In genomic region chr11:12999279-12999678, GRCm38 (mm10) we compare ENCODE assay signal across 17 mouse cellular contexts.
"Had no signal": no experiment of that assay in that cellular context is flagged by ENCODE, and none has a peak within 500 bp of the region (broad histone marks: within the 10 kb centered on the region; RNA-seq: fewer than 3 reads in every experiment).

No protein-coding gene starts in this region.

- H3K27ac ChIP-seq: neural tube, embryonic 12.5 days; neural tube, embryonic 13.5 days; neural tube, embryonic 15.5 days; stomach, embryonic 15.5 days; stomach, postnatal 0 days had no signal

- H3K9ac ChIP-seq: neural tube, embryonic 12.5 days; neural tube, embryonic 13.5 days; neural tube, embryonic 15.5 days; stomach, embryonic 15.5 days had no signal

- H3K27me3 ChIP-seq: neural tube, embryonic 12.5 days; neural tube, embryonic 13.5 days; neural tube, embryonic 15.5 days; stomach, embryonic 15.5 days had no signal

- H3K4me2 ChIP-seq: neural tube, embryonic 12.5 days; neural tube, embryonic 13.5 days; neural tube, embryonic 15.5 days; stomach, embryonic 15.5 days had no signal

- H3K9me3 ChIP-seq: neural tube, embryonic 12.5 days; neural tube, embryonic 13.5 days; neural tube, embryonic 15.5 days; stomach, embryonic 15.5 days had no signal

- H3K4me3 ChIP-seq: neural tube, embryonic 12.5 days; neural tube, embryonic 13.5 days; neural tube, embryonic 15.5 days; stomach, embryonic 15.5 days had no signal

- H3K36me3 ChIP-seq: neural tube, embryonic 12.5 days; neural tube, embryonic 13.5 days; neural tube, embryonic 15.5 days; stomach, embryonic 15.5 days had no signal

- H3K4me1 ChIP-seq: neural tube, embryonic 12.5 days; neural tube, embryonic 13.5 days; neural tube, embryonic 15.5 days; stomach, embryonic 15.5 days had no signal

- DNase-seq: retina, postnatal 1 day; right cerebral cortex, adult 18-20 months; right cerebral cortex, postnatal 14 days; right cerebral cortex, postnatal 25 days; right cerebral cortex, postnatal 4 days; spleen, adult 18-20 months; thymus, adult 18-20 months; thymus, adult 2 months; thymus, postnatal 14 days; thymus, postnatal 25 days; thymus, postnatal 36 days; thymus, postnatal 4 days had no signal
